Mouse (Mus musculus) T-helper 17 cell (primary cell): Measurements from ENCODE around the gene Ctcf.

Experiments
- in situ Hi-C, 2 experiments: fragments of 300-600 bp; cut with MboI, MseI; formaldehyde crosslinking; loops; 1 replicate in 1 of 2; 2 replicates in 1 of 2; pipeline ENCODE4 v1.15.1; 2025; ENCODE audit warnings: high pct_unique_total_duplicates in 2 of 2

The Ctcf gene

DNA sequence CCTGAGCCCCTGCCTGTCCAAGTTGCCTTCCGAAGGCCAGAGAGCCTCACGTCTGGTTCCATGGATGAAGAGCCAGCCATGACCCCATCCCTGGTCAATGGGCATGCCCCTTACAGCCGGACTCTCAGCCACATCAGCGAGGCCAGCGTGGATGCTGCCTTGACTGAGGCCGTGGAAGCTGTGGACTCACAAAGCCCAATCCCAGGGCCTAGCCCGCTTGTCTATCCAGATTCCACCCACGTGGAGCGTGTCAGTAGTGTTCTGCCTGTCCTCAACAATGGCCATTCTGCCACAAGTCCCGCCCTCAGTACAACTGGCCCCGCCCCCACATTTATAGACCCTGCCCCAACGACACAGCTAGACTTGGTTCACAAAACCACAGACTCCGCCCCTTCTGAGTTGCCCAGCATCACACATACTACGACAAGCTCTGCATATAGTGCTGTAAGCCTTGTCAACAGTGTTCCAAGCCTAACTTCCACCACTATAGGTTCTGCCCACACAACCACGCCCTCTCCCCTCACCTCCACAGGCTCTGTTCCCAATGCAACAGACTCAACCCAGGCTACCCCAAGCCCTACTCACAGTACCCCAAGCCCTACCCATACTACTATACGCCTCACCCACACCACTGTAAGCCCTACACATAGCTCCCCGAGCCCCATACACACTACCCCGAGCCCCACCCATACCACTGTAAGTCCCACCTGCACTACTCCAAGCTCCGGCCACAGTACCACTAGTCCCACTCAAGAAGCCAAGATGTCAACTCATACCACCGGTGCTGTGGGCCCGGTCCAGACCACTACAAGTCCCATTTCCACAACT, 18.7 kb upstream of the Ctcf start:
- in situ Hi-C loops: loop anchor here (5.0 kb wide), 2 partner anchors 40 to 70 kb away; partner anchors contain the start of gene Carmil2 (in 2 of the 2)

DNA sequence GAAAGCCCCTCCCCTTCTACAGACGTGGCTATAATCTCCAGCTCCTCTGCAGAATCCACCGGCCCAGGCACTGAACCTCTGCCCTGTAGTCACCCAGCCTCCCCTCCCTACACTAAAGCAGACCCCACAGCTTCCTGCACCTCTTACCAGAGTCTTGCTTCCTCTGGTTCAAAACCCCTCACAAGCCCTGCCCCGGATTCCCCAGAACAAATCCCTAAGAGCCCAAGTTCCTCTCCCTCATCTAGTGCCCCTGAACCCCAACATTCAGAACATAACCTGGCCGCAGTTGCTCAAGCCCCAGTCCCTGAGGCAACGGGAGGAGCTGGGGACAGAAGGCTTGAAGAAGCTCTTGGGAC, 18.1 kb upstream of the Ctcf start:
- in situ Hi-C loops: loop anchor here (5.0 kb wide), 2 partner anchors 39 to 69 kb away; partner anchors contain the start of gene Carmil2 (in 2 of the 2)

DNA sequence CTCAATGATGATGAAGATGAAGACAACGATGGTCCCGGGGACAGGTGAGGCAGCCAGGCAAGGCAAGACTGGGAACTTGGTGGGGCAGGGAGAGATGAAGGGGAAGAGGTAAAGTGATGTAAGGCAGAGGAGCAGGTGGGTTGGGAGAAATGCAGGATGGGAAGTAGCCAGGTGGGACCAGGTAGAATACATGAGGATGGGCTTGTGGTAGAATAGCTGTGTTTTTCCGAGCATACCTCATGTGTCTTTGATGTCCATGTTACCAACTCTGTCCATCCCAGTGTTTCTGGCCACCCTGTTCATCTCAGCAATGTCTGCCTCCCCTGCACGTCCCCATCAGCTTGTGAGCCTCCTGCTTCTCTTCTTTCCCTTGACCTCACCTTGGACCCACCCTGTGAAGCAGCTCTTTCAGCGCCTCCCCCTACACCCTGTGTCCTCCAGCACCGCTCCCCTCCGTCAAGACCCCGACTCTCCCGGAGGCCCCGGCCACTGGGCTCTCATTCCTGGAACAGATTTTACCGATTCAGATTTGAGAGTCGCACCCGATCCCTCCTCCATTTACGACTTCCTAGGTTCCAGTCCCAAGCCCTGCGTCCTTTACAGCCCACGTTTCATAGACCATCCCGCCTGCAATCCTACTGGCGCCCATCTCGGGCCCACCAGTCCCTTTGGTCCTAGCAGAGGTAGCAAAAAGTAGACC, 17.3 kb upstream of the Ctcf start:
- in situ Hi-C loops: loop anchor here (5.0 kb wide), 2 partner anchors 38 to 68 kb away; partner anchors contain the start of gene Carmil2 (in 2 of the 2)

DNA sequence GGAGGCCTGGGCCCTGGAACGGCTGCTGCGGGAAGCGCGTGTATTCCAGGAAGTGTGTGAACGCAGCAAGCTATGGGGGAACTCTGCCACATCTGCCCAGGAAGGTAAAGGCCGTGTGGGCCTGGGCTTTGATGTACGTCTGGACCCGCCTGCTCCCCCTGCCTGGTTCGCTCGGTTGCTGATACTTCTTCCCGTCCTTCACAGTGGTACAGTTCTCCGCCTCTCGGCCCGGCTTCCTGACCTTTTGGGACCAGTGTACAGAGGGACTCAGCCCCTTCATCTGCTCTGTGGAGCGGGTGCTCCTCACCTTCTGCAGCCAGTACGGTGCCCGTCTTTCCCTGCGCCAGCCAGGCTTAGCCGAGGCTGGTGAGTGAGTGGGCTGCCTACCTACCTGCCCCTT, 16.2 kb upstream of the Ctcf start:
- in situ Hi-C loops: no loop called here

DNA sequence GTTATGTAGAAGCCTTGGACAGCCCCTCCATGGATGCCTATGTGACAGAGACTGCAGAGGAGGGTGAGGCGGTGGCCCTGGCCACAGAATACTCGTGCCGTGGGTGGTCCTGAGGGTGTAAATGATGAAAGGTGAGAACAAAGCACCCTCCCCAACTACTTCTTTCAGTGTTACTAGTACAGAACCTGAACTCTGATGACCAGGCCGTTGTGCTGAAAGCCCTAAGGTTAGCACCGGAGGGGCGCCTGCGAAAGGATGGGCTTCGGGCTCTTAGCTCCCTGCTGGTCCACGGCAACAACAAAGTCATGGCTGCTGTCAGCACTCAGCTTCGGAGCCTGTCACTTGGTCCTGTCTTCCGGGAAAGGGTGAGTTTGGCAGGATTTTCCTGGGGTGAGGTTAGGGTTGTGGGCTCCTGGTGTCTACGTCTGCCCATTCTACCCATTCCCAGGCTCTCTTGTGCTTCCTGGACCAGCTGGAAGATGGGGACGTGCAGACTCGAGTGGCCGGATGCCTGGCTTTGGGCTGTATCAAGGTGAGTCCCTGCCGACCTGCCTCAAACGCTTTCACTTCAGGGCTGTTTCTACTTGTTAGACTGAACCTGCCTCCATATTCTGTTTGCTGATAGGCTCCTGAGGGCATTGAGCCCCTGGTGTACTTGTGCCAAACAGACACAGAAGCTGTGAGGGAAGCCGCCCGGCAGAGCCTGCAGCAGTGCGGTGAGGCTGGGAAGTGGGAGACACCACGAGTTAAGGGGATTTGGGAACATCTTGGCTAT, 15.2 kb upstream of the Ctcf start:
- in situ Hi-C loops: no loop called here

DNA sequence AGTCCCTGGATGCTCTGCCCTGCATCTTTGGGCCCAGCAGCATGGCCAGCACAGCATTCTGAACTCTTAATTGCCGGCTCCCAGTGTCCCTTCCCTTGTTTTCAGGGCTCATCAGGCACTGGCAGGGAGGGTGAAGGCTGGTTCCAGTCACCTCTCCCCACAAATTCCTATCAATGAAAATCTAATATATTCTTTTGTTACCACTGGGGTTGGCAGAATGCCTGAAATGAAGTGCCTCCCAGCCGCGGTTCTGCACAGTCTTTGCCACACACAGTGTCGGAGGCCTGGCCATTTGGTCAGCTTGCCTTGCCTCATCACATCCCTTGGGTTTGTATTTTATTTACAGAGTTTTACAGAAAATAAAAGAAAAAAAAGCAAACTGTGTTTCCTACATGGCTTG, 14.5 kb upstream of the Ctcf start:
- in situ Hi-C loops: no loop called here

DNA sequence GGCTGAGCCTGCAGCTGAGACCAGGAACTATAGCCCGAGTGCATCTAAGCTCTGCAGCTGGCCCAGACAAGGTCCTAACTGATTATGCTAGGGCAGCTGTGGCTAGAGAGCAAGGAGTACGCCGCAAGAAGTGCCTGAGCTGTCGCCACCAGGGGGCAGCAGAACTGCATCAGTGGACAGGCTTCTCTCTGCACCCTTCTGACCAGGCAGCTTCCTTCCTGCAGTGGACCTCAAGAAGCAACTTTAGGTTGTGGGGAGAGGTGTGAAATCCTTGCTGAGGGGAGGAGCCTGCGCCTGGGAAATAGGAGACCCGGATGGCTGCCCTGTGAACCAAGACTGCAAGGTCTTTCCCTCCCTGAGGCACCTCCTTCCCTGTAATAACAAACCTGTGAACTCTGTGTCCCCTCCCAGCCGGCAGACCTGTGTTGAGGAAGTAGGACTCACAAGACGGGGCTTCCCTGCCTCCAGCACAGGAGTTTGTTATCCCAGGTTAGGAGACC, 13.9 kb upstream of the Ctcf start:
- in situ Hi-C loops: no loop called here

DNA sequence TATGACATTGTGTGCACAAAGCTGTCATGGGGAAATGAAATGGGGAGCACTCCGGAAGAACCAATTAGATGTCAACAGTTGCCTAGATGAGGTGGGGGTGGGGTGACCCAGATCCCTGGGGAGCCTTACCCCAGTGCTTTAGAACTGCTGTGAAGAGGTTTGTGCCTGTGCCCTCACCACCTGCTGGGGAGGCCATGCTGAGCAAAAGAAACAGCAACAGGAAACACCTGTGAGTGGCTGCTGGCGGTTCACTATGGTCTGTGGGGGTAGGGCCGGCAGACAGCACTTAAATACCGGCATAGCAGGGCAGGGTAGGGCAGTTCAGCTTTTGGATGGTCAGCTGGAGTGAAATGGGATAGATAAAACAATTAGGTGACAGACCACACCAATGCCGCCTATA, 13.2 kb upstream of the Ctcf start:
- in situ Hi-C loops: no loop called here

DNA sequence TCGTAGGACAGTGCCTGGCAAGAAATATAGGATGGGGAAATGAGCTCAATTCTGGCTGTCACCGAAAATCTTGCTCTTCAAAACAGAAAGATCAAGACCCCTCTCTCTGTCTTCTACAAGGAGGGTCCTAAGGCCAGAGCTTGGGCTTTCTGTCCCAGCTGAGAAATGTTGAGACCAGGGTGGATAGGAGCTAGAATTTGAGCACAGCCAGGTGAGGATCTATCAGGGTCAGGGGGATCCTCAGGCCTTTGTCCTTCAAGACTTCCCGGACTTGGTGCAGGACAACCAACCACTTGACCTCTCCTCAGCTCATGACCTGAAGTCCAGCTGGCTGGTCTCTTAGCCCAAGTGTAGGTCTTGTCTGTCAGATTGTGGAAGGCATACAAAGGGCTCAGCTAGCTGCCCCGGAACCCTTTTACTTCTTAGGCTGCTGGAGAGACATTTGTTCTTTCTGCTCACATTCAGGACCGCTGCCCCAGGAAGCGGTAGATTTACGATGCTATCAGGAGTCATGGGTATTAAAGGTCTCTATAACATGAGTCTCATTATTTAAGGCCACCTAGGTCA, 12.6 kb upstream of the Ctcf start:
- in situ Hi-C loops: no loop called here

DNA sequence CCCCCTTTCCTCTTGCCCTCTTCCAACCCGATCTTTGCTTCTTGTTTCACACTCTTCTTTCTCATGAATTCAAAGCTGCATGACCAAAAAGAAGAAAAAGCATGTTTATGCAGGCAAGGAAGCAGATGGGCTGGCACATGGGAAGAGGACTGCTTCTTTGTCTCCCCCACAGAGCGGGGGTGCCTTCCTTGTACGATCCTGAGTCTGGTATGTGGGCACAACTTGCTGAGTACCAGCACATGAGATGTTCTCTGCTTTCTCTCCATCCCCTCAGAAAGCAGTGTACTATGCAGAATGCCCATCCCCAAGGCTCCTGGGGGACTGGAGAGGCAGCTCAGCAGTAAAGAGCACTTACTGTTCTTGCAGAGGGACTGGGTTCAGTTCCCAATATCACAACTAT, 12.0 kb upstream of the Ctcf start:
- in situ Hi-C loops: no loop called here

DNA sequence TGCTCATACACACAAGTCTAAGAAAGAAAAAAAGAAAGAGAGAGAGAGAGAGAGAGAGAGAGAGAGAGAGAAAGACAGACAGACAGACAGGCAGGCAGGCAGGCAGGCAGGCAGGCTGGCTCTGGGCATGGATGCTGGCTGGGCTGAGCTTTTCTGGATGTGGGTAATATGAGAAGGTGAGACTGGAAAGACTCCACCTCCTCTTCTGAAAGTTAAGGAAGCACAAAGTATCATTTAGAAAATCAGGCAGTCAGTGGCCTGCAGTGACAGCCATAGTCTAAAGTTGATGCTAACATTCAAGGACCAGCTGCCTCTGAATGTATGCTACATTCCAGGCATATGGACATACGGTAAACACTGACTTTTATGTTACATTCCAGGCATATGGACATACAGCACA, 11.5 kb upstream of the Ctcf start:
- in situ Hi-C loops: no loop called here

DNA sequence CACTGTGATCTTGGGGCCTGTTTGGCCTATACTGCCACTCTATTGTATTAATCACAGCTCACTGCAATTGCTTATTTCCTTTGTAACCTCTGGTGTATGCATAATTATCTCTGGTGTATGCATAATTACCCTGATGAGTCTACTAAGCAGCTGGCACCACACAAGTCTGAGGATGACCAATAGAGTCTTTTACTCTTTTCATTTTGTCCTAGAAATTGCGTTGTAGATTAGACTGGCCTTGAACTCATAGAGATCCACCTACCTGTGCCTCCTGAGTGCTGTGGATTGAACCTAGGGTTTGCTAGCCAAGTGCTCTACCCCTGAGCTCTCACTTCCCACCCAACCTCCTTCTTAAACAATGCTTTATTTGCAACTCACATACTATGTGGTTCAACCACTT, 10.3 kb upstream of the Ctcf start:
- in situ Hi-C loops: no loop called here

DNA sequence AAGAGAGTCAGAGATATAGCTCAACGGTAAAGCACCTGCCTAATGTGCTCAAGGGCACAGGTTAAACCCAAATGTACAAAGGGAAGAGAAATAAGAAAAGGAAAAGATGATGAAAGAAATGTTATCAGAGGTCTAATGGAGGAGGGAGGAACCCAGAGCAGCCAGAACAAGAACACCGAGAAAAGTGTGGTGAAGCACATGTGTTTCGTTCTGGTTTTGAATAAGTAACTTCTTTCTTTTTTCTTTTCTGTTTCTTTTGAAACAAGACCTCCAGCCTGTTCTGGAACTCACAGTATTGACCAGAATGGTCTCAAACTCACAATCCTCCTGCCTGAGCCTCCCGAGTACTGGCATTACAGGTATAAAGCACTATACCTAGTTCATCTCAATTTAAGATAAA, 7.0 kb upstream of the Ctcf start:
- in situ Hi-C loops: no loop called here

DNA sequence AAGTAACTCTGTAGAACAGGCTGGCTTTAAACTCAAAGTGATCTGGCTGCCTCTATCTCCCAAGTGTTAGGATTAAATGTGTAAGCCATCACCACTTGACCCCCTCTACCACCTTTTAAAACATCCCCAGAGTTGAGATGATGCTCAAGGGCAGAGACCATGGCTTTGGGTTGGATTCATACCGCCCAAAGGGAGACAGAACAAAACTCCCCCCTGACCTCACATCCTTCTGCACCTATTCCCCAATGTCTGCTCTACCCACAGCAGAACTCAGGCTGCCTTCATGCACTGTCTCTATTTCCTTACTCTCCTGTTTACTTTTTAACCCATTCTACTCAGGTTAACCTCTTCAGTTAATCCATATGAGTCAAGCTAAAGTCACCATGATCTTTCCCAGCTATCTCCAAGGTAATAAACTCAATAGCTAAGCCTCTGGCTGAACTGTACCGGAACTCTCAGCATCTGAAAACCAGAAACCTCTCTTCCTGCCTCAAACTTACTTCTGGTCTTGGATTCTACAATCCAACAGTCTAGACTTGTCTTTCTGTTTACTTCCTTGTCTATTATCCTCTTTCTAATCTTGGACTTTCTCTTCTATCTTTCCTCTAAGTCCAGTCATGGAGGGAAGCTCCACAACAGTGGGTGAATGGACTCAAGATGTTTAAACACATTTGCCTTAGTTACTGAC, 1.5 kb upstream of the Ctcf start:
- in situ Hi-C loops: no loop called here

DNA sequence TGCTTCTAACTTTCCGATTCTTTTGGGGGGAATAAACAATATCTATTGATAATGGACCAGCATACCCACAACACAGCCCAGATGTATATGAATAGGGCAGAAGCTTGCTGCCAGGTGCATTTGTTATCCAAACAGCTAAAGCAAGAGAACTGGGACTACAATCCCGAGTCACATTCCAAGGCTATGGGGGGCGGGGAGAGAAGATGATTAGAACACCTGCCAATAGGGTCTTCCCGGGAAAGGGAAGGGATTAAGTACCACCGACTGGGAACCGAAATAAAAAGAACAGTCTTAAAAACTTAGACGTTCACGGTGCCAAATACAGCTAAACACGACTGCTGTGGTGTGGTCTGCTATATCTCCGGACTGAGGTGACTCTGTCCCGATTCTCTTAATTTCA, 887 bp upstream of the Ctcf start:
- in situ Hi-C loops: no loop called here

DNA sequence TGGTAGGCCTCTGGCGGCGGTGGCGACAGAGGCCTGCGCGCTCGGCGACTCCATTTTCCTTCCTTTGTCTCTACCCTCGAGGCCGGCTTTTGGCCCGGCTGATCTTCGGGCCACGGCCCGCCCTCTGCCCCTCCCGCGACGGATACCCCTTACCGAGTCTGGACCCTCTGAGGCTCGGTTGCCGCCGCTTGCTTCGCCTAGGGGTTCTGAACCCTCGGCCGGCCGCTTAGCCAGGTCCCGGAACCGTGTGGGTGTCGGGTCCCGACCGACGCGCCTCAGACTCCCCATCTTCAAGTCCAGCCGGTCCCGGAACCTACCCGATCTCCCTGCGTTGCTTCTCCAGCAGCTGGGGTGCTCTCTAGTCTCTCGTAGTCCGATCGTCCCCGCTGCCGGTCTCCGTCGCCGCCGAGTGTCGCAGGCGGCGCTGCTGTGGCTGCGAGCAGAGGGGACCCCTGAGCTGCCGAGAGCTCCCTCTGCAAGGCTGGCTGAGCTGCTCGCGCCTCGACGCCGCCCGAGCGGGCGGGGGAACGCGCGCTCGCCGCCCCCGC, 669 bp downstream of the Ctcf start, which contains the start of gene Agrp:
Agrp (minus strand) TSS at position 431 of the 548 bp plus-strand sequence.
- in situ Hi-C loops: no loop called here

DNA sequence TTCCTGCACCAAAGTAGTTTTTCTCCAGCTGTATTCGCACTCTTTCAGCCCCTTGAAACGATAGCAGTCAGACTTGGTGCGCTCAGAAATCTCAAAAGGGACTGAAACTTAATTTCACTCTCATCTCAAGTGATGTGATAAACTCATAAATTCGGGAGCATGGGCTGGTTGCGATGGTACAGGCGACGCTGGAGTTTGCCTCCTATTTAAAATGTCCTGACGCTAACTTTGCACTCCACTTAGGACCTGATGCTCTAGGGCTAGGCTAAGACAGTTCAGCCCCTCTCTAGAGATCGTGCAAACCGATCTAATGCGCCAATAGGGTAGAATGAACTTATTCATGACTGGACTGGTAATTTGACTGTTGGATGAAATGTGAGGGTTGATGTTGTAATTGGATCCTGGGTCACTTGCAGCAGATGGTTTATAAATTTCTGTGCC, 1.3 kb downstream of the Ctcf start:
- in situ Hi-C loops: no loop called here

DNA sequence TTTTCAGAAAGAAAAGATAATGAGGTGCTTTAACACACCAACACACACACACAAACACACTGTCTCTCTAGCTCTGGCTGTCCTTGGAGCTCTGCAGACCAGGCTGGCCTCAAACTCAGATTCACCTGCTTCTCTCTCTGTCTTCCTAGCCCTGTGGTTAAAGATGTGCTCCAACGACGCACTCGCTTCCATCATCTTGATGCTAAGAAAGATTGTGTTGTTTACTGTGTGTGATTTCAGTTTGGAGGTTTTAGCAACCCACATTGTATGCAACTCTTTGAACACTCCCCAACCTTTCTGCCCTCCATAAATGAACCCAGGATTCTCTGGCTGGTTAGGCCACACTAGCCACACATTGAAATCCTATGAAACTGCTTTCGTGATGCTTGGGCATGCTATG, 2.1 kb downstream of the Ctcf start:
- in situ Hi-C loops: no loop called here

DNA sequence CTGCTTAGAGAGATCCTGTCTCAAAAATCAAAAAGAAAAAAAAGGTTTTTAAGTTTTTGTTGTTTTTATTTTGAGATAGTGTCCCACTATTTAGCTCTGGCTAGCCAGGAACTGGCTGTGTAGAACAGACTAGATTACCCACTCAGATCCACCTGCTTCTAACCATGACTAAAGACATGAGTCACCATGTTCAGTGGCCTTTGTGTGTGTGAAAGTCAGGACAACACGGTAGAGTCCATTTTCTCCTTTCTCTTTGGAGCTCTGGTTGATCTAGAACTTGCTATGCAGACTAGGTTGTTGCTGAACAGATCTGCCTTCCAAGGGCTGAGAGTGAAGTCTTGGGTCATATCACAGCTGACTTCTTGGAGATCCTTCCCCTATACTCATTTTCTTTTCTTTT, 3.5 kb downstream of the Ctcf start:
- in situ Hi-C loops: no loop called here

DNA sequence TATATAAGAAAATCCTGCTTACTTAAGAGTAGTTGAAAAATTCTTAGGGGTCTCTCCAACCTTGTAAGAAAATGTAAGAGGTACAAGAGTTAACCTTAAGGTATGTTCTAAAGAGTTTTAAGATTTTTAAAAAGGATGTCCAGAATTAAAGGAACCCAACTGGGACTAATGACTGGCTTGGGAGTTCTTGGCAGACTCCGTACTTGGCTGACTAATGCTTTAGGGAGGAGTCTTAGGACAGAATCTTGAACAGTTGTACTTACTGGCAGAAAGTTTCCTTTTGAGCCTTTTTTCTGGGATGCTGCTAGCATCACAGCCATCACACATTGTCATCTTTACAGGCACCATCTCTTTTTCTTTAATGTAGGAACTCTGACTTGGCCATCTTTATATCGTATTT, 4.1 kb downstream of the Ctcf start:
- in situ Hi-C loops: no loop called here

DNA sequence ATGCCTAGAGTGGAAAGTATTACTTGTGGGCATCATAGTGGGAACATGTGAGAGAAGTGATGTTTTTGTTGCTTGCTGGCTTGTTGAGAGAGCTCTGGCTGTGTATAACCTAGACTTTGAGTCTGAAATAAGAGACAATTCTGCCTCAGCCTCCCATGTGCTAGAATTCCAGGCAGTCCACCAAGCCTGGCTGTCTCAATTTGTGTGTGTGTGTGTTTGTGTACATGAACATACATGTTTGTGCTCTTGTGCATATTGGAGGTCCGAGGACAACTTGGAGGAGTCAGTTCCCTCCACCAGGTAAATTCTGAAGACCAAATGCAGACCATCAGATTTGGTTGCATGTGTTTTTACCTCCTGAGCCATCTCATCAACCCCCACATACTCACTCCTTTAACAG, 8.8 kb downstream of the Ctcf start:
- in situ Hi-C loops: no loop called here
